Mouse (Mus musculus) lung, embryonic 16.5 days (tissue): ENCODE measurements at regions not wholly inside any gene's neighbourhood (a gene's known extent, or its start where the extent isn't known, plus 50 kb on each side); places are given as distances from the start of the nearest gene placed in this dataset.
"Not testable (repeated sequence)": the region's sequence is repeated elsewhere in the genome, so short reads cannot be mapped to it uniquely, and the experiment has no call there.

Experiments
- ATAC-seq: fragments of 200-750 bp; cut with Nextera tagmentation; 2 replicates; pipeline ENCODE4 v1.8.0; 2017; ENCODE audit warnings: low read depth, mild to moderate bottlenecking, moderate library complexity
- H3K27ac ChIP-seq: fragments of 300-500 bp; sonication (generic); 2 replicates; pipeline ENCODE4 v1.5.1; 2014; ENCODE audit warnings: mild to moderate bottlenecking, control low read depth, low read length
- H3K27me3 ChIP-seq: fragments of 300-500 bp; sonication (generic); 2 replicates; pipeline ENCODE4 v1.6.1; 2014; ENCODE audit warnings: low read depth, low read length, mixed read lengths; ENCODE audit not compliant: control insufficient read depth, insufficient read depth
- H3K36me3 ChIP-seq: fragments of 300-500 bp; sonication (generic); 2 replicates; pipeline ENCODE4 v1.6.1; 2014; ENCODE audit warnings: low read length; ENCODE audit not compliant: control insufficient read depth, insufficient read depth
- H3K4me1 ChIP-seq: fragments of 300-500 bp; sonication (generic); replicated peaks from 2 replicates; pipeline ENCODE4 v1.6.1; 2014; ENCODE audit warnings: low read length, mixed read lengths; ENCODE audit not compliant: control insufficient read depth, insufficient read depth
- H3K4me2 ChIP-seq: fragments of 300-500 bp; sonication (generic); 2 replicates; pipeline ENCODE4 v1.6.1; 2014; ENCODE audit warnings: low read depth, low read length, control low read depth
- H3K4me3 ChIP-seq: fragments of 300-500 bp; sonication (generic); 2 replicates; pipeline ENCODE4 v1.5.1; 2014; ENCODE audit warnings: mild to moderate bottlenecking, low read length, control low read depth
- H3K9ac ChIP-seq: fragments of 300-500 bp; sonication (generic); 2 replicates; pipeline ENCODE4 v1.6.1; 2014; ENCODE audit warnings: low read length, control low read depth
- H3K9me3 ChIP-seq: fragments of 300-500 bp; sonication (generic); 2 replicates; pipeline ENCODE4 v1.6.1; 2016; ENCODE audit warnings: low read length; ENCODE audit not compliant: control insufficient read depth
- WGBS: fragments of 180-500 bp; shearing (Covaris S2); extraction: QIAGEN DNeasy Blood & Tissue Kit; methylation state at CpG from one replicate; pipeline ENCODE4 v1.1.7; 2014; 5-methylcytosine and 5-hydroxymethylcytosine counted together

DNA sequence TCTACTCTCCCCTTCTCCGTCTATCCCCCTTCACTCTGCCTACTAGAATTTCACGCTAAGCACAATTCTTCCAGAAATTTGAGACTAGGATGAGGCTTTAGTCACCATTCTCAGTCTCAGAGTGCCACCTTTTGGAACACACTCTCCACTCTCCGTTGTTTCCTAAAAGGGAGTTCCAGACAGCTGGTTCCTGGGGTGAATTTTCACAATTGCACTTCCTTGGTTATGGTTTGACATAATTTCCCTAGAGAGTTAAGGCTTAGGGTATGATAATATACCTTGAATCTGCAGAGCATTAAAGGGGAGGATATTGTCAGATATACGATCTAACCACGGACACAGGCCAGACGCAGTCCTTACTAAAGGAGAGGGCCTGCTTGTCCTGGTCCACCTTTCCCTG is 444.8 kb downstream of the Ets1 start:
- no peaks in the 10 kb centered on the region for H3K4me1 ChIP-seq
- H3K9me3 ChIP-seq, result no peaks in the 10 kb centered on the region
- no peak overlapping the region for H3K9ac ChIP-seq
- no peak overlapping the region for H3K27ac ChIP-seq
- no peak overlapping the region for H3K4me2 ChIP-seq
- H3K27me3 ChIP-seq, result no peaks in the 10 kb centered on the region
- ATAC-seq, result no peak
- H3K4me3 ChIP-seq, result no peak overlapping the region
- H3K36me3 ChIP-seq, result no peaks in the 10 kb centered on the region
- WGBS, result 53% methylated on average over 6 of the region's 6 CpGs

DNA sequence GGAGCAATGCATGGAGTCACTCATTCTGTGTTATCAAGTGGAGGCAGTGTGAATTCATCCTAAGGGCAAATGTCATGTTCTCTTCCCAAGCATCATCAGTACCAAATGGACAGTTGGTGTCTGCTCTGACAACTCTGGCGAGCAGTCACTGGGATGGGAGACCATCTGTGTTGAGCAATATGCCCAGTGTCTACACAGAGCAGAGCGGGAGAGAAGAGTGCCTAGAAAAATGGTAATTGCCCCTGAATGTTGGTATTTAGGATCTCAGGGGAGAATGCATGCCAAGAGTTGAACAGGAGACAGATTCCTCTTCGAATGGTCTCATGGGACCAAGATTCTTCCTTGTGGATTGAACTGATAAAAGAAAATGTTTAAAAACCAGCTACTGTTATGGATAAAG is 454.0 kb downstream of the Ets1 start:
- no peak overlapping the region for H3K9ac ChIP-seq
- no peaks in the 10 kb centered on the region for H3K27me3 ChIP-seq
- ATAC-seq, result no peak
- H3K4me1 ChIP-seq, result no peaks in the 10 kb centered on the region
- H3K36me3 ChIP-seq, result no peaks in the 10 kb centered on the region
- H3K27ac ChIP-seq, result no peak overlapping the region
- 67% methylated on average over 3 of the region's 3 CpGs for WGBS
- no peaks in the 10 kb centered on the region for H3K9me3 ChIP-seq
- no peak overlapping the region for H3K4me3 ChIP-seq
- no peak overlapping the region for H3K4me2 ChIP-seq

DNA sequence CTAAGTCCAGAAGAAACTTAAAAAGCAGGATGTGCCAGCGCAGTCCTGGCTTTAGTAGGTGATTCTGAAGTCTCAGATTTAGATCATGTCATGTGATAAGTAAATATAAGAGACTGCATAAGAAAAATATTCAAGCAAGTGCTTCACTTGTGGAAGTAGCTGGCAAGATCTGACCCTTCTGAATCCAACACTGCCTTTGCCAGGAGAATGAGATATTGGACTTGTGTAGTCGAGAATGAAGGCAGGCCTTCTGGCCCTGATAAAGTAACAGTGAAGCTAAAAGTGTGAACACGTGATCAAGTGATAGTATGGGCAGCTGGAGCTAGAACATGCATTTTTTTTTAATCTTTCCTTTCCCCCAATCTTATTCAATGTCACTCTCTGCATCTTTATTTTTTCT is 455.6 kb downstream of the Ets1 start:
- no peaks in the 10 kb centered on the region for H3K27me3 ChIP-seq
- H3K36me3 ChIP-seq, result no peaks in the 10 kb centered on the region
- no peak overlapping the region for H3K27ac ChIP-seq
- H3K4me1 ChIP-seq, result no peaks in the 10 kb centered on the region
- 56% methylated on average over 3 of the region's 3 CpGs for WGBS
- H3K9ac ChIP-seq, result no peak overlapping the region
- no peak for ATAC-seq
- H3K4me2 ChIP-seq, result no peak overlapping the region
- no peak overlapping the region for H3K4me3 ChIP-seq
- H3K9me3 ChIP-seq, result no peaks in the 10 kb centered on the region

DNA sequence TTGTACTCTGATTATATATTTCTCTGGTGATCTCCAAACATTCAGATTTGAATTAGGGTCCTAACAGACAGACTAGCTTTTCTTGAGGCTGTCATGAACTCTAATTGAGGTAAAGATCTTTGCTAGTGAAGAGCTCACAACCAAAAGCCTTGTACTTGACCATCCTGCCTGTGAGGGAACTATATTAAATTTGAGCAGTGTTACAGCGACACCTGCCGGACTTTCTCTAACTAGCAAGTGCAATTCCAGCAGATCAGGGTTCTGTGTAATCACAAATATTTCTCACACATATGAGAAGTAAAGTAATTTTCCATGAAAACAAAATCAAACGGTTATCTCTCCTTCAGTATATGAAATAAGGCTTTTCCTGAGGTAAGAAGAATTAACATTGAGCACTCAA is 459.6 kb downstream of the Ets1 start:
- H3K4me2 ChIP-seq, result no peak overlapping the region
- no peak overlapping the region for H3K27ac ChIP-seq
- H3K4me1 ChIP-seq, result no peaks in the 10 kb centered on the region
- no peak for ATAC-seq
- H3K36me3 ChIP-seq, result no peaks in the 10 kb centered on the region
- no peaks in the 10 kb centered on the region for H3K27me3 ChIP-seq
- no peak overlapping the region for H3K4me3 ChIP-seq
- no peaks in the 10 kb centered on the region for H3K9me3 ChIP-seq
- WGBS, result 0% methylated on average over 3 of the region's 3 CpGs
- H3K9ac ChIP-seq, result no peak overlapping the region

DNA sequence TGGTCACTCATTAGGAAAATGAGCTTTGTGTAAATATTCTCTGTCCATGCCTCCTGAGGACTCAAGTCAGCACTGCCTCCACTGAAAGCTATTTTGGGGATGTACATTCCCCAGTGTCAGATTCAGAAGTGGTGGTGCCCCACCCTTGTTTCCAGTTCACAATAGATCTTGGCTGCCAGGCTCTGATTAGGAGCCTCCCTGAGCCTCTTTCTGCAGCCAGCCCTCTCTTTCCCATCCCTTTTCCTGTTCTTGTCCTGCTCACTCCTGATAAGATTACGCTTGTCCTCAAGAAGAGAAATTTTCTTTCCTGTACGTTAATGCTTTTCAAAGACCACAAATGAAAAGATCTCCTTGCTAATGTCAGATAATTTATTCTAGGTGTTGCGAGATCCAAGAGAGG is 465.2 kb downstream of the Ets1 start:
- H3K27ac ChIP-seq, result peak overlapping the region; percentile 27; the same call in 1 of the 2 replicates

DNA sequence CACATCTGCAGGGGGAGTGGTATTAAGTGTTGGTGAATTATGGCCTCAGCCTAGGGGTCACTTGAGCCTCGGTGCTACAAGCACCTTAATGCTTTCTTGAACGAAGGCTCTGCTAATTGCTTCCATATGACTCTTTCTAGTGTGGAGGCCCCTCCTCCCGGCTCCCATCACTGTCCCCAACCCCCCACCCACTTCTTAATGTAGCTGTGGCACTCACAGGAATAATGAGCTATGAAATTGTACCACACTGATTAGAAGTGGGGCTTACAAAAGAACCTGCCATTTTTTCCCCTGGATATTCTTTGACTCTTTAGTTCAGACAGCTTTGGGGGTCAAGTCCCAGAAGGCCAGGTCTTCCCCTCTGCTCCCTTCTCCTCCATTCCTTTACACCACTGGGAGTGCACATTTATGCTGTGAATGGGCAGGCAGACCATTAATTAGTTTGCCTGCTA is 468.6 kb downstream of the Ets1 start:
- Histone ChIP-seq H3K4me1 (no peaks in the 10 kb centered on the region), H3K9me3 (no peaks in the 10 kb centered on the region), H3K4me2 (no peak overlapping the region), H3K27me3 (no peaks in the 10 kb centered on the region), H3K27ac (no peak overlapping the region), H3K9ac (no peak overlapping the region), H3K36me3 (no peaks in the 10 kb centered on the region), H3K4me3 (no peak overlapping the region)
- WGBS, result 29% methylated on average over 3 of the region's 3 CpGs
- ATAC-seq, result no peak

More for the DNA sequence above, 465.2 kb downstream of the Ets1 start:
- Histone ChIP-seq H3K27me3 (no peaks in the 10 kb centered on the region), H3K9me3 (no peaks in the 10 kb centered on the region), H3K4me2 (no peak overlapping the region), H3K4me3 (no peak overlapping the region), H3K4me1 (no peaks in the 10 kb centered on the region), H3K9ac (no peak overlapping the region), H3K36me3 (no peaks in the 10 kb centered on the region)
- ATAC-seq, result peak; percentile 69
- WGBS, result 43% methylated on average over 3 of the region's 3 CpGs

DNA sequence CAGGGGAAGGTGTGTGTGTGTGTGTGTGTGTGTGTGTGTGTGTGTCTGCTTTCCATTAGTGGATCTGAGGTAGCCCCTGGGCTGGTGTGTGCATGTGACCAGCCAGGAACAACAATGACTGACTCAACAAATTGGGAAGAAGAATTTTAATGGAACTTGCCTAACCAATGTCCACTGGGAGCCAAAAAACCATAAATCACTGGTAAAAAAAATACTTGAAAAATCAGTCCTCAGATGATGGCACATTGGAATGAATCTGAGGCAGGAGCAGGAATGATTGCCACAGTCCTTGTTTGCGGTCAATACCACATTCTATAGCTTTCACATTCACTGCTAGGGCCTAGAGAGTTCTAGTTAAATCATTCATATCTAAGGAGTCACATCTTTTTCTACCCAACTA is 487.8 kb downstream of the Ets1 start:
- Histone ChIP-seq H3K9me3 (no peaks in the 10 kb centered on the region), H3K27ac (no peak overlapping the region), H3K9ac (no peak overlapping the region), H3K36me3 (no peaks in the 10 kb centered on the region), H3K27me3 (no peaks in the 10 kb centered on the region), H3K4me3 (no peak overlapping the region), H3K4me2 (no peak overlapping the region), H3K4me1 (no peaks in the 10 kb centered on the region)
- ATAC-seq, result no peak
- whole genome bisulfite sequencing, result 91% methylated on average over 1 of the region's 1 CpGs

DNA sequence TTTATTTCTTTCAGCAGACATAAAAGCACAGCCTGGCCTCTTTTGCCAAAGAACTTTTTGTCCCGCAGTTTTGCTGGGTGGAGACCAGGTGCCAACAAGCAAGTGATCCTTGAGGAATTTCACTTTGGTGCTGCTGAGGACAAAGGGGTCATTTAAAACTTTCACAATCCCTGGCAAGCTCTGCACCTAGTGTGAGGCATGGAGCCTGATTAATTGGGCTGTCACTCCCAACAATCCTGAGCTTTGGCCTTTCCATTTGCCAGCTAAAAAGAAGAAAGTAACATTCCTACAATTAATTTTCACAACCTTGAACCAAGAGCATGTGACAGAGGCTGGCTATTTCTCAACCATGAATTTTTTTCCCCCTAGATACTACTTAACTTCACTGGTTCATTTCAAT is 516.2 kb downstream of the Ets1 start:
- H3K9me3 ChIP-seq, result no peaks in the 10 kb centered on the region
- no peaks in the 10 kb centered on the region for H3K4me1 ChIP-seq
- no peak overlapping the region for H3K27ac ChIP-seq
- no peak for ATAC-seq
- no peaks in the 10 kb centered on the region for H3K36me3 ChIP-seq
- H3K27me3 ChIP-seq, result no peaks in the 10 kb centered on the region
- no peak overlapping the region for H3K4me3 ChIP-seq
- WGBS, result 44% methylated on average over 1 of the region's 1 CpGs
- H3K4me2 ChIP-seq, result no peak overlapping the region
- no peak overlapping the region for H3K9ac ChIP-seq

DNA sequence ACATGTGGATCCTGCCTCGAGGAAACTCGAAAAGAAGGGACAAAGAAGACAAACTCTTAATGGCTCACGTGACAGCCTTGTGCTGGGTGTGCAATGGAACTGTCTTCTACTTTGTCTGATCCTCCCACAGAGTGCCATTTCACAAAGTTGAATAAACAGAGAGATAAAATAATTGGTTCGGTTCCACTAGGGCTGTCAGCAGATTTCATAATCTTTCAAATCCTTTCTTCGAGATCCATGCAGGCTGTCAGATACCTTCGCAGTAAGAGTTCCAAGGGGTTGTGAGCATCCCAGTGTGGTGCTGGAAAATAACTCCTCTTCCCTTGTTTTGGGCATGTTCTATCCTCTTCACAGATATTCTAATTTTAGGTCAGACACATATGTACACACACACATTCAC is 532.1 kb downstream of the Ets1 start:
- no peak for ATAC-seq
- Histone ChIP-seq H3K4me3 (no peak overlapping the region), H3K27ac (no peak overlapping the region), H3K9ac (no peak overlapping the region), H3K4me2 (no peak overlapping the region), H3K36me3 (no peaks in the 10 kb centered on the region), H3K27me3 (no peaks in the 10 kb centered on the region), H3K9me3 (no peaks in the 10 kb centered on the region), H3K4me1 (no peaks in the 10 kb centered on the region)
- WGBS, result 48% methylated on average over 6 of the region's 6 CpGs

DNA sequence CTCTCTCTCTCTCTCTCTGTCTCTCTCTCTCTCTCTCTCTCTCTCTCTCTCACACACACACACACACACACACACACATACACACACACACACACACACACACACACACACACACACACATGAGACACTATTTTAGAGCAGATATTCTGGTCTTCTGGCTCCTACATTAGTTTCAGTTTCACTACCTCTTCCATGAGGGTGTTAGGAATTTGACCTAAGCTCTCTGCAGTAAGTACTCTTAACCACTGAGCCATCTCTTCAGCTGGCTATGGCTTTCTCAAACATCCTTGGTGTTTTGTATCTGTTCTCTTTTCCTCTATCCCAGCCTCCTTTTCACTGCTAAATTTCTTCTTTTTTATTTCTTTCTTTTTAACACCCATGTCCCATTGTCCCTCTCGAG is 533.1 kb downstream of the Ets1 start:
- not testable (repeated sequence) for H3K36me3 ChIP-seq, H3K9ac ChIP-seq, H3K4me2 ChIP-seq, H3K27me3 ChIP-seq, H3K27ac ChIP-seq, ATAC-seq, H3K4me1 ChIP-seq, H3K9me3 ChIP-seq, H3K4me3 ChIP-seq
- 91% methylated on average over 1 of the region's 1 CpGs for WGBS
